Mouse (Mus musculus): ENCODE results near the gene Pik3cd. TPM values are rescaled to one million over a fixed set of nuclear protein-coding genes. Genes with fewer than 3 reads are reported as not detected.
"Not testable (repeated sequence)": the region's sequence is repeated elsewhere in the genome, so short reads cannot be mapped to it uniquely, and the experiment has no call there.

Gene Pik3cd
- total RNA-seq (2021): 1 to 10 TPM; 8.1 to 9.8 TPM
- long read RNA-seq, experiment 1, partial matches to known transcripts: 1 of 1 reads
- long read RNA-seq, experiment 1, other reads (novel, unspliced or antisense): 0 of 1 reads
- long read RNA-seq, experiment 2, partial matches to known transcripts: 0 of 4 reads
- long read RNA-seq, experiment 2, other reads (novel, unspliced or antisense): 4 of 4 reads

- DNase-seq: peak; percentile 54
Measured at GRCm38 (mm10) chr4:149702210-149702979, at the start of gene Pik3cd. TSS of gene Pik3cd (minus strand) at chr4:149702571.

GRCm38 (mm10) chr4:149750671-149751070, 48.3 kb upstream of the Pik3cd start:
- DNase-seq: no peak

GRCm38 (mm10) chr4:149749663-149750015, 47.3 kb upstream of the Pik3cd start:
- not testable (repeated sequence) for DNase-seq

- DNase-seq: no peak
Measured at GRCm38 (mm10) chr4:149749003-149749662, 46.8 kb upstream of the Pik3cd start.

GRCm38 (mm10) chr4:149744119-149744518, 41.7 kb upstream of the Pik3cd start:
- DNase-seq: no peak

GRCm38 (mm10) chr4:149742011-149742530, 39.7 kb upstream of the Pik3cd start:
- no peak for DNase-seq

- DNase-seq: no peak
Measured at GRCm38 (mm10) chr4:149740301-149740700, 37.9 kb upstream of the Pik3cd start.

- DNase-seq: no peak
Measured at GRCm38 (mm10) chr4:149739478-149739877, 37.1 kb upstream of the Pik3cd start.

GRCm38 (mm10) chr4:149737383-149738324, 35.3 kb upstream of the Pik3cd start, which contains the start of gene Tmem201:
TSS of gene Tmem201 (minus strand) at chr4:149738044.
- DNase-seq: peak; percentile 89

GRCm38 (mm10) chr4:149736581-149736980, 34.2 kb upstream of the Pik3cd start:
- peak; percentile 80 for DNase-seq

GRCm38 (mm10) chr4:149735624-149736250, 33.4 kb upstream of the Pik3cd start:
- no peak for DNase-seq

GRCm38 (mm10) chr4:149734730-149735475, 32.5 kb upstream of the Pik3cd start:
- no peak for DNase-seq

- no peak for DNase-seq
Measured at GRCm38 (mm10) chr4:149734246-149734645, 31.9 kb upstream of the Pik3cd start.

- no peak for DNase-seq
Measured at GRCm38 (mm10) chr4:149733748-149734147, 31.4 kb upstream of the Pik3cd start.

GRCm38 (mm10) chr4:149732800-149733199, 30.4 kb upstream of the Pik3cd start:
- DNase-seq: peak; percentile 42

- DNase-seq: no peak
Measured at GRCm38 (mm10) chr4:149732313-149732712, 29.9 kb upstream of the Pik3cd start.

- no peak for DNase-seq
Measured at GRCm38 (mm10) chr4:149730827-149731226, 28.5 kb upstream of the Pik3cd start.

- DNase-seq: no peak
Measured at GRCm38 (mm10) chr4:149728810-149729209, 26.4 kb upstream of the Pik3cd start.

GRCm38 (mm10) chr4:149727636-149728035, 25.3 kb upstream of the Pik3cd start:
- DNase-seq: no peak

GRCm38 (mm10) chr4:149725661-149726350, 23.4 kb upstream of the Pik3cd start:
- no peak for DNase-seq
